Mouse (Mus musculus) liver, adult 2 months (tissue): ENCODE measurements around the gene Rnf34. TPM values are rescaled to one million over a fixed set of nuclear protein-coding genes. Genes with fewer than 3 reads are reported as not detected.
A peak's percentile ranks its signal among the peaks of the same experiment; 100 is the strongest.

Source experiments
- DNase-seq: peaks from one replicate; pipeline ENCODE4 v3.0.0-alpha.2; 2011; ENCODE audit warnings: low read depth, low spot score; ENCODE audit errors: extremely low read depth
- H3K27ac ChIP-seq: fragments of 200-500 bp; replicated peaks from 2 replicates; pipeline ENCODE4 v1.5.1; 2012; ENCODE audit warnings: low read depth, mild to moderate bottlenecking, control low read depth, inconsistent platforms, low read length; ENCODE audit not compliant: insufficient read depth
- H3K27me3 ChIP-seq: fragments of 200-500 bp; 2 replicates; pipeline ENCODE4 v1.6.1; 2012; ENCODE audit warnings: mild to moderate bottlenecking, moderate library complexity, low read length, inconsistent platforms; ENCODE audit not compliant: control insufficient read depth, insufficient read depth
- H3K36me3 ChIP-seq: fragments of 200-500 bp; 2 replicates; pipeline ENCODE4 v1.6.1; 2012; ENCODE audit warnings: low read length, inconsistent platforms; ENCODE audit not compliant: control insufficient read depth, insufficient read depth
- H3K4me1 ChIP-seq: fragments of 200-500 bp; 2 replicates; pipeline ENCODE4 v1.6.1; 2011; ENCODE audit warnings: low read length; ENCODE audit not compliant: control insufficient read depth, insufficient read depth
- H3K4me3 ChIP-seq: fragments of 200-500 bp; 2 replicates; pipeline ENCODE4 v1.5.1; 2011; ENCODE audit warnings: low read depth, mild to moderate bottlenecking, control low read depth, low read length, moderate library complexity; ENCODE audit not compliant: insufficient read depth
- H3K79me2 ChIP-seq: fragments of 200-500 bp; 2 replicates; pipeline ENCODE4 v1.6.1; 2012; ENCODE audit warnings: inconsistent platforms, mild to moderate bottlenecking, low read length, moderate library complexity; ENCODE audit not compliant: control insufficient read depth, insufficient read depth
- H3K9ac ChIP-seq: fragments of 200-500 bp; 2 replicates; pipeline ENCODE4 v1.6.1; 2012; ENCODE audit warnings: low read depth, mild to moderate bottlenecking, control low read depth, inconsistent platforms, low read length
- CTCF ChIP-seq: fragments of 200-500 bp; IDR thresholded peaks from 2 replicates; pipeline ENCODE4 v1.5.1; 2011; ENCODE audit warnings: low read depth, low read length, control low read depth
- POLR2A ChIP-seq: fragments of 200-500 bp; IDR thresholded peaks from 2 replicates; pipeline ENCODE4 v1.6.1; 2011; ENCODE audit warnings: low read length, control low read depth; ENCODE audit not compliant: insufficient read depth; ENCODE audit errors: extremely low read depth
- WGBS: fragments of 180-500 bp; shearing (Covaris S2); methylation state at CpG from one replicate; pipeline ENCODE4 v1.1.7; 2018; 5-methylcytosine and 5-hydroxymethylcytosine counted together
- polyA plus RNA-seq: library from polyadenylated mRNA; depleted of rRNA; stranded (reverse); fragments of >200 nt; gene quantifications from 2 replicates; pipeline ENCODE4 v1.2.3, GENCODE M21; 2012
- total RNA-seq: library from RNA; depleted of rRNA; stranded (reverse); fragments of >200 nt; gene quantifications from 2 replicates; pipeline ENCODE4 v1.2.3, GENCODE M21; 2014

Rnf34 gene
- total and polyA plus RNA-seq, 2 experiments, result 3.4 to 5.3 TPM

GRCm38 (mm10) chr5:122811364-122812079 lies 38.3 kb upstream of the Rnf34 start:
- peaks cover 38% of the 10 kb centered on the region for H3K36me3 ChIP-seq
- no peak overlapping the region for H3K4me3 ChIP-seq
- no peaks in the 10 kb centered on the region for H3K27me3 ChIP-seq
- no peak overlapping the region for H3K9ac ChIP-seq
- no peaks in the 10 kb centered on the region for H3K4me1 ChIP-seq
- no peaks in the 10 kb centered on the region for H3K79me2 ChIP-seq
- no peak overlapping the region for H3K27ac ChIP-seq
- DNase-seq, result peak; percentile 58
- WGBS, result 78% methylated on average over 9 of the region's 9 CpGs
- peak; percentile 85 for TF ChIP-seq CTCF
- TF ChIP-seq POLR2A, result no peak

GRCm38 (mm10) chr5:122812699-122813098 lies 37.1 kb upstream of the Rnf34 start:
- TF ChIP-seq POLR2A (no peak), CTCF (no peak)
- no peak overlapping the region for H3K4me3 ChIP-seq
- H3K27me3 ChIP-seq, result no peaks in the 10 kb centered on the region
- no peaks in the 10 kb centered on the region for H3K4me1 ChIP-seq
- no peak overlapping the region for H3K9ac ChIP-seq
- no peaks in the 10 kb centered on the region for H3K79me2 ChIP-seq
- peaks cover 42% of the 10 kb centered on the region for H3K36me3 ChIP-seq
- no peak for DNase-seq
- no peak overlapping the region for H3K27ac ChIP-seq
- WGBS, result 89% methylated on average over 3 of the region's 3 CpGs

DNA sequence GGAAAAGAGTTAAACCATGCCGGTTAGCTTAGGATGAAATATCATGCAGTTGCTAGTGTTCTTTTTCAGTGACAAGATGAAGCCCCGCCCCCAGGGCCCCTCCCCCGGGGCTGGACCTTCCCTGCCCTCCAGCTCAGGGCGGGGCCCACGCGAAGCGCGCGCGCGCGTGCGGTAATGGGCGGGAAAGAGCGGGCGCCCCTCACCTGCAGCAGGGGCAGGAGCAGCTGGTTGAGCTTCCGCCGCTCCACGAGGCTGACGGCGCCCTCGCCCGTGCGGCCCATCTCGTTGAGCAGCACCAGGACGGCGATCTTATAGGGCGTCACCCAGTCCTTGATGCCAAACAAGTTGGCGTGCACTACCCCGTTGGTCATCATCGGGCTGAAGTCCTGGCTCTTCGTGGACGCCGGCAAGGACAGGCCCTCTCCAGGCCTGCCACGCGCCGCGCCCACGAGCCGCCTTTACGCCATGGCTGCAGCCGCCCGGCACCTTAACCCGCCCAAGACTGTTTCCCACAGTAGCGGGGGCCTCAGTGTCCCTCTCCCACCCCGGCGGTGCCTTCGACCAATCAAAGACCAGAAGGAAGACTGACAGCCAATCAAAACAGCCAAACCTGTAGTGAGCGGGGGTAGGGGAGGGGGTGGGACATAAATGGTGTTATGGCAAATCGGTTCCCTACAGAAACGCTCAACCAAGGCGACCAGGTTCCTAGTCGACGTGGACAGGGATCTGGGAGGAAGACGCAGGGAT lies 28.9 kb upstream of the Rnf34 start, which contains the start of gene Anapc5:
TSS of gene Anapc5 (minus strand) at position 563 of the 747 bp plus-strand sequence.
- Histone ChIP-seq H3K36me3 (peaks cover 17% of the 10 kb centered on the region; the same call in 1 of the 2 replicates), H3K9ac (peak within 1 kb of the TSS; percentile 85), H3K4me1 (peaks cover 2% of the 10 kb centered on the region; the same call in 1 of the 2 replicates), H3K79me2 (peaks cover 3% of the 10 kb centered on the region; the same call in 1 of the 2 replicates), H3K4me3 (peak within 1 kb of the TSS; percentile 92), H3K27me3 (no peaks in the 10 kb centered on the region), H3K27ac (peak within 1 kb of the TSS; percentile 77)
- TF ChIP-seq POLR2A, result peak; percentile 73
- TF ChIP-seq CTCF, result no peak
- WGBS, result under 1% methylated on average over 55 of the region's 55 CpGs
- peak; percentile 92 for DNase-seq

DNA sequence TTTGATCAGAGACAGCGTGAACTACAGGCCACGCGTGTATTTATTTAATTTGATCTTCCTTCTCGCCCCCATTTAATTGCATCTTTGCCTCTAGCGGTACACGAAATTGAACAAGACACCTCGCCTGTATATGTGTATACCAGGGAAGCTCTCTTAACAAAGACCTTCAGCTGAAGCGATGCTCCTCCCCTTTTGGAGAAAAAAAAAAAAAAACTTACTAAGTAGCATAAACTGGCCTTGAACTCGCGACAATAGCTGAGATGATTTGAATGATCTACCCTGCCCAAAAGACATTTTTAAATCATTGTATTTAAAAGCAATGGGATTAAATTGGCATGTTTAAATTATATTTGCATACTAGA lies 28.3 kb upstream of the Rnf34 start:
- Histone ChIP-seq H3K9ac (peak overlapping the region; percentile 58), H3K27ac (peak overlapping the region; percentile 54), H3K79me2 (peaks cover 3% of the 10 kb centered on the region; the same call in 1 of the 2 replicates), H3K36me3 (peaks cover 15% of the 10 kb centered on the region; the same call in 1 of the 2 replicates), H3K4me1 (peaks cover 2% of the 10 kb centered on the region; the same call in 1 of the 2 replicates), H3K4me3 (peak overlapping the region; percentile 56), H3K27me3 (no peaks in the 10 kb centered on the region)
- DNase-seq, result no peak
- WGBS, result 0% methylated on average over 10 of the region's 10 CpGs
- TF ChIP-seq CTCF (no peak), POLR2A (no peak)

- Histone ChIP-seq H3K4me3 (no peak overlapping the region), H3K79me2 (peaks cover 3% of the 10 kb centered on the region; the same call in 1 of the 2 replicates), H3K4me1 (peaks cover 2% of the 10 kb centered on the region; the same call in 1 of the 2 replicates), H3K27me3 (no peaks in the 10 kb centered on the region), H3K27ac (no peak overlapping the region), H3K9ac (no peak overlapping the region), H3K36me3 (peaks cover 9% of the 10 kb centered on the region; the same call in 1 of the 2 replicates)
- WGBS, result 90% methylated on average over 4 of the region's 4 CpGs
- TF ChIP-seq POLR2A (no peak), CTCF (no peak)
- DNase-seq, result no peak
Observed at GRCm38 (mm10) chr5:122822441-122822840, 27.4 kb upstream of the Rnf34 start.
